ENCODE assay signal across 22 mouse cellular contexts in genomic region chr5:97730920-97731319, GRCm38 (mm10).
DNase-seq lines count a peak whose midpoint lies in the region; ATAC-seq and TF ChIP-seq lines count a peak whose summit lies in the region.
"Had no signal": no experiment of that assay in that cellular context is flagged by ENCODE, and none has a peak within 500 bp of the region (broad histone marks: within the 10 kb centered on the region; RNA-seq: fewer than 3 reads in every experiment).

No protein-coding gene starts in this region.

- H3K4me3 ChIP-seq in CH12.LX (replicated peaks in 1 of 3; ENCODE audit: low read depth in 2 of 3, low read length in 2 of 3, poor library complexity in 1 of 3): no peak overlapping the region
- H3K4me3 ChIP-seq: embryonic facial prominence, embryonic 15.5 days; erythroblast, embryonic 14.5 days; forebrain, embryonic 15.5 days; hindbrain, embryonic 13.5 days had no signal

- dilution Hi-C loops in CH12.LX (cut with MboI; ENCODE audit: extremely low pct_ligation_motif_present, extremely low pct_unique_long_range_greater_than_20kb, low sequenced_read_pairs): no loop called here

- H3K27me3 ChIP-seq in CH12.LX (replicated peaks): no peaks in the 10 kb centered on the region
- H3K27me3 ChIP-seq: embryonic facial prominence, embryonic 15.5 days; forebrain, embryonic 15.5 days; hindbrain, embryonic 13.5 days; Patski had no signal

- no peak for TF ChIP-seq POLR2A in CH12.LX (IDR thresholded peaks at IDR 0.05; ENCODE audit: low read depth, low read length)

- peaks cover 0 to 6% of the 10 kb centered on the region in 2 experiments; a peak in 2 of 4 replicates for H3K4me1 ChIP-seq in CH12.LX (ENCODE audit: control insufficient read depth in 1 of 2, insufficient read depth in 2 of 2)
- H3K4me1 ChIP-seq: embryonic facial prominence, embryonic 15.5 days; forebrain, embryonic 15.5 days; hindbrain, embryonic 13.5 days had no signal

- no peaks in the 10 kb centered on the region for H3K9me3 ChIP-seq in CH12.LX (replicated peaks; ENCODE audit: low read length)
- H3K9me3 ChIP-seq: embryonic facial prominence, embryonic 15.5 days; forebrain, embryonic 15.5 days; hindbrain, embryonic 13.5 days had no signal

- TF ChIP-seq RAD21 in CH12.LX (IDR thresholded peaks at IDR 0.05; ENCODE audit: low read depth, low read length): no peak

- in situ Hi-C loops in CH12.LX (cut with MboI; ENCODE audit: low pct_ligation_motif_present, low pct_unique_long_range_greater_than_20kb, low sequenced_read_pairs): no loop called here

- no peak overlapping the region for H3K4me2 ChIP-seq in CH12.LX (ENCODE audit: insufficient read depth, low read depth, poor library complexity, severe bottlenecking)
- H3K4me2 ChIP-seq: embryonic facial prominence, embryonic 15.5 days; forebrain, embryonic 15.5 days; hindbrain, embryonic 13.5 days had no signal

- H3K79me2 ChIP-seq in CH12.LX (replicated peaks; ENCODE audit: control insufficient read depth, extremely low read depth, insufficient read depth, poor library complexity, severe bottlenecking): no peaks in the 10 kb centered on the region

- ATAC-seq in granulocyte monocyte progenitor cell, adult 5-6 weeks (replicated peaks; ENCODE audit: poor library complexity, severe bottlenecking): peak; percentile 68
- peak; percentile 84 for ATAC-seq in megakaryocyte, adult 5-6 weeks (ENCODE audit: poor library complexity, severe bottlenecking)
- ATAC-seq: activated CD4-positive, CD25-positive, alpha-beta regulatory T cell, adult 4 months; forebrain, embryonic 15.5 days; hindbrain, postnatal 0 days; Patski had no signal

- H3K27ac ChIP-seq in CH12.LX (ENCODE audit: insufficient read depth, low read depth): no peak overlapping the region
- H3K27ac ChIP-seq: embryonic facial prominence, embryonic 15.5 days; forebrain, embryonic 15.5 days; hindbrain, embryonic 13.5 days; hindbrain, postnatal 0 days had no signal

- intact Hi-C loops in heart, postnatal 25 days (cut with DNase I): no loop called here

- TF ChIP-seq CTCF in CH12.LX (conservative IDR thresholded peaks at IDR 0.05 in 1 of 2, IDR thresholded peaks at IDR 0.05 in 1 of 2; ENCODE audit: low read depth in 2 of 2, low read length in 2 of 2): no peak

- no peak for TF ChIP-seq EP300 in CH12.LX (IDR thresholded peaks at IDR 0.05; ENCODE audit: low read length)

- DNase-seq in heart, adult 8-10 months (ENCODE audit: low spot score): peak; percentile 3
- DNase-seq in heart, postnatal 25 days (ENCODE audit: low spot score): no peak
- peak; percentile 11 for DNase-seq in CH12.LX (ENCODE audit: extremely low read depth)
- no peak for DNase-seq in urinary bladder, postnatal 14 days (ENCODE audit: low spot score)
- no peak for DNase-seq in right cerebral cortex, postnatal 14 days
- no peak for DNase-seq in adrenal gland, adult 2 months
- DNase-seq: adrenal gland, postnatal 25 days; cerebellum, adult 11 months; cerebellum, adult 8-10 months; cerebellum, postnatal 14 days; embryo, embryonic 11 days; gastrocnemius, postnatal 10 days; heart, postnatal 10 days had no signal

- H3K9ac ChIP-seq in CH12.LX (ENCODE audit: insufficient read depth, low read depth): no peak overlapping the region
- H3K9ac ChIP-seq: embryonic facial prominence, embryonic 15.5 days; forebrain, embryonic 15.5 days; hindbrain, embryonic 13.5 days had no signal

- H3K36me3 ChIP-seq in CH12.LX (replicated peaks in 1 of 2; ENCODE audit: control insufficient read depth in 1 of 2, insufficient read depth in 1 of 2, low read length in 1 of 2): no peaks in the 10 kb centered on the region
- H3K36me3 ChIP-seq: embryonic facial prominence, embryonic 15.5 days; forebrain, embryonic 15.5 days; hindbrain, embryonic 13.5 days had no signal

TF ChIP-seq in CH12.LX, 34 proteins besides CTCF, POLR2A, EP300 and RAD21:
- TF ChIP-seq ZKSCAN1 (IDR thresholded peaks at IDR 0.05; ENCODE audit: borderline replicate concordance, low read depth, low read length): no peak
- TF ChIP-seq MYC (IDR thresholded peaks at IDR 0.05; ENCODE audit: low read depth, low read length): no peak
- TF ChIP-seq USF2 (conservative IDR thresholded peaks at IDR 0.05; ENCODE audit: low read depth, low read length): no peak
- no peak for TF ChIP-seq BHLHE40 (IDR thresholded peaks at IDR 0.05; ENCODE audit: low read depth, low read length)
- no peak for TF ChIP-seq IRF4 (IDR thresholded peaks at IDR 0.05; ENCODE audit: low read depth, low read length)
- TF ChIP-seq PAX5 (IDR thresholded peaks at IDR 0.05; ENCODE audit: low read length): no peak
- no peak for TF ChIP-seq MAX (IDR thresholded peaks at IDR 0.05; ENCODE audit: low read length)
TF ChIP-seq in CH12.LX: peak in this region for 0.

Comparison
In these comparisons a context has a peak if more than half of its experiments do, and no peak if none do; other contexts are left out.
1. DNase-seq: peak in heart, adult 8-10 months (single experiment) and CH12.LX (single experiment); none in heart, postnatal 25 days (single experiment), urinary bladder, postnatal 14 days (single experiment), right cerebral cortex, postnatal 14 days (single experiment) and adrenal gland, adult 2 months (single experiment).